Mouse (Mus musculus) limb, embryonic 10.5 days (tissue): ENCODE data around the gene Xlr5a. TPM values are rescaled to one million over a fixed set of nuclear protein-coding genes. Genes with fewer than 3 reads are reported as not detected.
A peak's percentile ranks its signal among the peaks of the same experiment; 100 is the strongest.
"Not testable (repeated sequence)": the region's sequence is repeated elsewhere in the genome, so short reads cannot be mapped to it uniquely, and the experiment has no call there.

Experiments
- DNase-seq: peaks from one replicate; pipeline ENCODE4 v3.0.0-alpha.2; 2017; ENCODE audit warnings: low spot score
- H3K27ac ChIP-seq: fragments of 300-500 bp; sonication (generic); 2 replicates; pipeline ENCODE4 v1.5.1; 2016; ENCODE audit warnings: mild to moderate bottlenecking
- H3K27me3 ChIP-seq: fragments of 300-500 bp; sonication (generic); 2 replicates; pipeline ENCODE4 v1.6.1; 2016; ENCODE audit warnings: low read depth, mild to moderate bottlenecking; ENCODE audit not compliant: poor library complexity, severe bottlenecking
- H3K36me3 ChIP-seq: fragments of 300-500 bp; sonication (generic); 2 replicates; pipeline ENCODE4 v1.6.1; 2016; ENCODE audit warnings: mild to moderate bottlenecking, moderate library complexity
- H3K4me1 ChIP-seq: fragments of 300-500 bp; sonication (generic); 2 replicates; pipeline ENCODE4 v1.6.1; 2016
- H3K4me3 ChIP-seq: fragments of 300-500 bp; sonication (generic); 2 replicates; pipeline ENCODE4 v1.5.1; 2016; ENCODE audit warnings: mild to moderate bottlenecking, moderate library complexity
- H3K9me3 ChIP-seq: fragments of 300-500 bp; sonication (generic); replicated peaks from 2 replicates; pipeline ENCODE4 v1.6.1; 2016; ENCODE audit warnings: mild to moderate bottlenecking
- WGBS: fragments of 180-500 bp; shearing (Covaris S2); methylation state at CpG from one replicate; pipeline ENCODE4 v1.1.7; 2016; 5-methylcytosine and 5-hydroxymethylcytosine counted together
- polyA plus RNA-seq: library from polyadenylated mRNA; unstranded; fragments of >200 nt; fragmentation: Nextera tagmentation; extraction: Ambion mirVana; gene quantifications from 2 replicates; pipeline ENCODE4 v1.2.1, GENCODE M21; 2016

Xlr5a gene
- polyA plus RNA-seq, 1 experiment from 2014 or later: not detected

GRCm38 (mm10) chrX:73229288-73229687 is 63.5 kb downstream of the Xlr5a start:
- Histone ChIP-seq H3K9me3 (no peaks in the 10 kb centered on the region), H3K36me3 (no peaks in the 10 kb centered on the region), H3K4me3 (peak overlapping the region; percentile 65), H3K27ac (no peak overlapping the region), H3K4me1 (peaks cover 6% of the 10 kb centered on the region; the same call in 1 of the 2 replicates), H3K27me3 (peaks cover 53% of the 10 kb centered on the region)
- no peak for DNase-seq
- WGBS: 41% methylated on average over 3 of the region's 3 CpGs

GRCm38 (mm10) chrX:73228606-73229214 is 64.1 kb downstream of the Xlr5a start:
- Histone ChIP-seq H3K27ac (peak overlapping the region; percentile 85), H3K4me3 (peak overlapping the region; percentile 65), H3K4me1 (peaks cover 6% of the 10 kb centered on the region; the same call in 1 of the 2 replicates), H3K27me3 (peaks cover 53% of the 10 kb centered on the region), H3K9me3 (no peaks in the 10 kb centered on the region), H3K36me3 (no peaks in the 10 kb centered on the region)
- WGBS: 19% methylated on average over 47 of the region's 51 CpGs
- DNase-seq: peak; percentile 47

GRCm38 (mm10) chrX:73227914-73228605 is 64.7 kb downstream of the Xlr5a start, which contains the start of gene F8a:
TSS of gene F8a (plus strand) at chrX:73228291.
- Histone ChIP-seq H3K9me3 (no peaks in the 10 kb centered on the region), H3K27ac (peak within 1 kb of the TSS; percentile 85), H3K27me3 (peaks cover 53% of the 10 kb centered on the region), H3K4me3 (peak within 1 kb of the TSS; percentile 65), H3K36me3 (no peaks in the 10 kb centered on the region), H3K4me1 (peaks cover 6% of the 10 kb centered on the region; the same call in 1 of the 2 replicates)
- DNase-seq: peak; percentile 75
- WGBS: 11% methylated on average over 39 of the region's 39 CpGs

- Histone ChIP-seq H3K4me1 (peaks cover 6% of the 10 kb centered on the region; the same call in 1 of the 2 replicates), H3K36me3 (no peaks in the 10 kb centered on the region), H3K9me3 (no peaks in the 10 kb centered on the region), H3K27me3 (peaks cover 41% of the 10 kb centered on the region), H3K4me3 (no peak overlapping the region), H3K27ac (no peak overlapping the region)
- WGBS: 59% methylated on average over 1 of the region's 1 CpGs
- DNase-seq: no peak
Observed at GRCm38 (mm10) chrX:73225365-73225764, 67.4 kb downstream of the Xlr5a start.

GRCm38 (mm10) chrX:73213819-73214564 is 78.8 kb downstream of the Xlr5a start, which contains the start of gene Xlr4b:
TSS of gene Xlr4b (plus strand) at chrX:73214333.
- WGBS: 87% methylated on average over 18 of the region's 19 CpGs
- not testable (repeated sequence) for H3K9me3 ChIP-seq, H3K27ac ChIP-seq

GRCm38 (mm10) chrX:73191934-73192333 is 100.8 kb downstream of the Xlr5a start, which contains the start of gene Xlr3b:
TSS of gene Xlr3b (plus strand) at chrX:73192207.
- H3K27me3 ChIP-seq, H3K9me3 ChIP-seq: not testable (repeated sequence)

More at GRCm38 (mm10) chrX:73213819-73214564, 78.8 kb downstream of the Xlr5a start, which contains the start of gene Xlr4b:
- not testable (repeated sequence) for H3K4me3 ChIP-seq, DNase-seq, H3K27me3 ChIP-seq, H3K36me3 ChIP-seq, H3K4me1 ChIP-seq

GRCm38 (mm10) chrX:73176889-73177288 is 115.9 kb downstream of the Xlr5a start, which contains the start of gene Spin2d:
TSS of gene Spin2d (minus strand) at chrX:73176989.
- DNase-seq, H3K27ac ChIP-seq, H3K9me3 ChIP-seq, H3K4me1 ChIP-seq, H3K36me3 ChIP-seq, H3K4me3 ChIP-seq, H3K27me3 ChIP-seq: not testable (repeated sequence)
- 90% methylated on average over 3 of the region's 15 CpGs for WGBS

More at GRCm38 (mm10) chrX:73191934-73192333, 100.8 kb downstream of the Xlr5a start, which contains the start of gene Xlr3b:
- H3K4me3 ChIP-seq, H3K27ac ChIP-seq, H3K4me1 ChIP-seq, H3K36me3 ChIP-seq, DNase-seq: not testable (repeated sequence)
- 80% methylated on average over 12 of the region's 12 CpGs for WGBS

GRCm38 (mm10) chrX:73149350-73149749 is 143.4 kb downstream of the Xlr5a start, which contains the start of gene DXBay18:
TSS of gene DXBay18 (minus strand) at chrX:73149450.
- not testable (repeated sequence) for H3K27me3 ChIP-seq, H3K4me1 ChIP-seq, H3K4me3 ChIP-seq, H3K27ac ChIP-seq, H3K36me3 ChIP-seq, H3K9me3 ChIP-seq, DNase-seq
- no CpG with 5 or more reads among the region's 7 CpGs for WGBS

GRCm38 (mm10) chrX:73148496-73148895 is 144.3 kb downstream of the Xlr5a start, which contains the start of gene Xlr5b:
TSS of gene Xlr5b (plus strand) at chrX:73148796.
- not testable (repeated sequence) for H3K36me3 ChIP-seq, H3K4me3 ChIP-seq, H3K9me3 ChIP-seq, H3K27ac ChIP-seq, H3K4me1 ChIP-seq, H3K27me3 ChIP-seq, DNase-seq
- WGBS: no CpG with 5 or more reads among the region's 20 CpGs

- H3K27ac ChIP-seq, H3K4me1 ChIP-seq, DNase-seq, H3K9me3 ChIP-seq, H3K4me3 ChIP-seq, H3K36me3 ChIP-seq, H3K27me3 ChIP-seq: not testable (repeated sequence)
- WGBS: no CpG with 5 or more reads among the region's 7 CpGs
Observed at GRCm38 (mm10) chrX:73143218-73143618, 149.6 kb downstream of the Xlr5a start.

- not testable (repeated sequence) for H3K9me3 ChIP-seq, DNase-seq, H3K27ac ChIP-seq, H3K4me3 ChIP-seq, H3K4me1 ChIP-seq, H3K27me3 ChIP-seq, H3K36me3 ChIP-seq
- no CpG with 5 or more reads among the region's 12 CpGs for WGBS
Observed at GRCm38 (mm10) chrX:73122859-73123829, 169.6 kb downstream of the Xlr5a start.

GRCm38 (mm10) chrX:73116747-73117146 is 176.0 kb downstream of the Xlr5a start, which contains the start of gene Gm14685:
TSS of gene Gm14685 (plus strand) at chrX:73117047.
- H3K4me1 ChIP-seq, DNase-seq, H3K36me3 ChIP-seq, H3K27ac ChIP-seq, H3K27me3 ChIP-seq, H3K9me3 ChIP-seq, H3K4me3 ChIP-seq: not testable (repeated sequence)
- no CpG with 5 or more reads among the region's 7 CpGs for WGBS
